Mouse (Mus musculus) mouse trophoblast stem cell (cell line): ENCODE results near the gene Gm2431.

Source experiments
- in situ Hi-C, 2 experiments: fragments of 300-500 bp; cut with MseI, MboI; formaldehyde crosslinking; loops; 2 replicates in 1 of 2; 3 replicates in 1 of 2; pipeline ENCODE4 v1.15.1; 2025

The Gm2431 gene

DNA sequence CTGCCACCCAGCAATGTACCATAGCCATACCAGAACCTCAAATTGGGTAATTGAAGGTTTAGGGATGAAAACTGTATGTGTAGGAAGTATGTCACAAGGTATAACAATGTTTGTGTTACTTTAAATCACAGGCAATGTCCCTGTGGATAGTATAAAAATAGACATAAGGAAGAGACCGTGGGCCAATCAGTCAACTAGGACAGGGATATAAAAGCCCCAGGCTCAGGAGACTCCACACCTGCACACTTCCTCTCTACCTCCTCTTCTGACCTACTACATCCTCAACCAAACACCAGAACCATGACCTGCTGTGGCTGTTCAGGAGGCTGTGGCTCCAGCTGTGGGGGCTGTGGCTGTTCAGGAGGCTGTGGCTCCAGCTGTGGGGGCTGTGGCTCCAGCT, 46.6 kb downstream of the Gm2431 start, which contains the start of gene Gm7579:
Gene Gm7579, plus strand, starts transcription at position 301 of the 400 bp plus-strand sequence.
- in situ Hi-C loops, result no loop called here
